Mouse (Mus musculus): ENCODE data around the gene Ung.

DNA sequence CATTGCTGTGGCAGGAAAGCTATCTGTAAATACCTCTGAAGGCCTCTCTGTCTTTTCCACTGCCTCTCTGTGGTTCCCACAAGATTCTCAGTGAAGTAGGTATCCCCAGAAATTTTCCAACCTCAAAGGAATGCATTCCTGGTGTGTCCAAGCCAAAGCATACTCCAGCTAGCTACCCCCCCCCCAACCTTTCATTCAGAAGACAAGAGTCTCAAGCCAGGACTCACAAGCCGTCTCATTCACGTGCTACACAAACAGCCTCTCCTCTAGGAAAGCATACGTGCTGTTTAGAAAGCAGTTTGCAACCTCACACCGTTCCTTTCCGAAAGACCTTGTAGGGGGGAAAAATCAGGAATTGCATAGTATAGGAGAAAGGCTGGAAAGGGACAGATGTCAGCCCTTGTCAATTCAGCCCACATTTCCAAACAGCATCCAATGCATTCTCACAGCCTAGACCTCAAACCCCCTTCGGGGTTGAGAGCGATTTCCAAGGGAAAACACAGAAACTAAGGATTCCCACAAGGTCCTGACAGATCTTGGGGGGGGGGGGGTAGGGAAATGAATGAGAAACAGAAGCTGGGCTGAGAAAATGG, 39.7 kb upstream of the Ung start:
- TF ChIP-seq CTCF (IDR thresholded peaks at IDR 0.05; ENCODE audit: low read depth, low read length) (no peak), TAL1 (conservative IDR thresholded peaks at IDR 0.05; ENCODE audit: low read depth, low read length) (no peak), POLR2AphosphoS5 (IDR thresholded peaks at IDR 0.05; ENCODE audit: insufficient replicate concordance, low read depth, low read length) (no peak)
